Mouse (Mus musculus) layer of hippocampus, adult 9-10 months (tissue): ENCODE data around the gene Cinp.
"Not testable (repeated sequence)": the region's sequence is repeated elsewhere in the genome, so short reads cannot be mapped to it uniquely, and the experiment has no call there.

Experiments used
- DNase-seq: peaks from one replicate; pipeline ENCODE4 v3.0.0; 2022; ENCODE audit warnings: low spot score

The Cinp gene

GRCm38 (mm10) chr12:110858681-110859080, 30.3 kb downstream of the Cinp start:
- DNase-seq: not testable (repeated sequence)

- DNase-seq: no peak
Measured at GRCm38 (mm10) chr12:110857196-110857595, 31.7 kb downstream of the Cinp start.

- no peak for DNase-seq
Measured at GRCm38 (mm10) chr12:110854786-110855737, 33.9 kb downstream of the Cinp start.

DNA sequence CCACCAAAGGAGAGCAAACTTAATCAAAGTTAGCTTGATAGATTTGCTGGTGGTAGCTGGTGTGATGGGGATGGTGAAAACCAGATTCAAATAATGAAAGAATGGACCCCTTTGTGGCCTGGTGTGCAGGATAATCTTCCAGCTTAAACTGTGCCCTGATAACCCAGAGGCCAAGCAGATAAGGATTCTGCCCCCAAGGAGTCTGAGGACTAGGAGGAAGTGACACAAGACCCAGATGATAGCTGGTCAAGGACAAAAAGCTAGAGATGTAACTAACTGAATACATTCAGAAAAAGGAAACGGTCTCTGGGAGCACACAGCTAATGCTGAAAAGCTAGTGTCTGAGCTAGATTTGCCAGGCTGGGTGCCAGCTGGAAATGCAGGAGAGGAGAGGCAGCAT, 37.0 kb downstream of the Cinp start:
- DNase-seq: no peak

- DNase-seq: no peak
Measured at GRCm38 (mm10) chr12:110851414-110851813, 37.5 kb downstream of the Cinp start.

DNA sequence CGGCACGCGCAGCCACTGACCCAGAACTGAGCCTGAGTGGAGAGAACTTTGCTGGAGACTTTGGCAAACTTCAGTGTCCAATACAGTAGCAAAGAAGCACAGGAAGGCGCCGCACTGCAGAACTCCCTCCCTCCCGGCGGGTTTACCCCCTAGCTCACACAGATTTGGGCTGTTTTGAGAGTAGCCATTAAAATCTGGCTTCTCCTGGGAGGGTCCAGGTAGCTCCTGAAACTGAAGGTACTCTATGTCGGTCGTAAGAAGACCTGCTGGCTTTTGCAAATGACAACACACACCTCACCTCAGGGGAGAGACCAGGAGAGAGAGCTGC, 38.1 kb downstream of the Cinp start:
- DNase-seq: no peak

GRCm38 (mm10) chr12:110850010-110850928, 38.7 kb downstream of the Cinp start, which contains the start of gene Zfp839:
Zfp839 (plus strand) TSS chr12:110850253.
- peak; percentile 59 for DNase-seq

DNA sequence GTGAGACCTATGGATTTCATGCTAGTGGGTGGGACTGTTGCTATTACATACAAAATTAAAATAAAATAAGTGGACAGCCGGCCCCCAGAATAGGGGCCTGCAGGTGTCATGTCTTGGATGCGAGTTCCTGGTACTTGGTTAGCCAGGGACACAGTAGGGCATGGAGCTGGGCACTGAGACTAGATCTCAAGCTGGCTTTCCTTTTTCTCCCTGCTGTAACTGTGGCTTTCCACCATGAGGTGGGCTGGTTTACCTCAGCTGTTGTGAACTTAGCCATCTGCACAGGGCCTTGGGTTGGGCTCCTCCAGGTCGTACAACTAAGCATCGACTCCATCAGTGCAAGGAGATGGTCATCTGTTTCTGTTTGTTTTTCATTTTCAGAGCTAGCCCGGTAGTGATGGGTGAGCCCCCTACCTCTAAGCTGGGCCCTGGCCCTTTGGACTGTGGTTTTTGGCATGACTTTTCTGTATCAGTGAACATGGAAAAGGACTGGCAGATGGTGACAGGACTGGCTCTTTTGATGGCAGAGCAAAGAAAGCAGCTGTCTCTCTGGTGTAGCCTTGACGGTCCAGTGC, 42.7 kb downstream of the Cinp start:
- no peak for DNase-seq

GRCm38 (mm10) chr12:110845131-110845880, 43.6 kb downstream of the Cinp start:
- peak; percentile 67 for DNase-seq

DNA sequence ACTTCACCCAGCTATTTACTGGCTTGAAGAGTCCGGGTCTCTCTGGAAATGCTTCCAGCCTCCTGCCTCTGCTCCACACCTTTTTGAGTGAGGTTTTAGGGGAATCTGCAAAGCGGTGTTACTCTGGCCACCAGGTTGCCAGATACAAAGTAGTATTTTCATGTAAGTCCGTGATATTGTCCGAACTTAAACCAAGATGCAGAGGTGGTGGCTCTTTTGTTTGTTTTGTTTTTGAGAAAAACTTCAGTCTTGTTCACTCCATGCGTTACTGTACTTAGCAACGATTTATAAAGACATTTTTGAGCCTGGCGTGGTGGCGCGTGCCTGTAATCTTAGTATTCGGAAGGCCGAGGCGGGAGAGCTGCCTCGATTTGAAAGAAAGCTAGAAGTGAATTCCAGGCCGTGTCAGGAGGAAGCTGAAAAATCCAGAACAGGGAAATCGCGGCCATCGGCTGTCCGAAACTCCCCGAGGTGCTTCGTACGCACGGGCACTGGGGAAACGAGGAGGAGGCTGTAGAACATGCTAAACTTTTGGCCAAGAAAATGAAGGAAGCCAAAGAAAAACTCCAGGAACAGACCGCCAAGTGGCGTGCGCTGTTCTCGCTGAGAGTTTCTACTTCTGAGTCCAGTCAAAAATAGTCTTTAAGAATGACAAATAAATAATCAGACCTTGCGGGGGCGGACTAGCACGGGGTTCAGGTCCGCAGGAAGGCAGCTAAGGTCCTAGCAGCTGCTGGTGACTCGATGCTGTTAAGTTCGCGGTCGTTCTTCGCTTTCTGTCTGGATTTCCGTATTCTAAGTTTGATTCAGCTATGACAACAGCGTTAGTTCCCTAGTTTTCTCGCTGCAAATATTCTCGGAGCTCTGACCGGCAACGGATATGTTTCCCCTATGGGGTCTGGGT, 44.5 kb downstream of the Cinp start:
- DNase-seq: no peak

DNA sequence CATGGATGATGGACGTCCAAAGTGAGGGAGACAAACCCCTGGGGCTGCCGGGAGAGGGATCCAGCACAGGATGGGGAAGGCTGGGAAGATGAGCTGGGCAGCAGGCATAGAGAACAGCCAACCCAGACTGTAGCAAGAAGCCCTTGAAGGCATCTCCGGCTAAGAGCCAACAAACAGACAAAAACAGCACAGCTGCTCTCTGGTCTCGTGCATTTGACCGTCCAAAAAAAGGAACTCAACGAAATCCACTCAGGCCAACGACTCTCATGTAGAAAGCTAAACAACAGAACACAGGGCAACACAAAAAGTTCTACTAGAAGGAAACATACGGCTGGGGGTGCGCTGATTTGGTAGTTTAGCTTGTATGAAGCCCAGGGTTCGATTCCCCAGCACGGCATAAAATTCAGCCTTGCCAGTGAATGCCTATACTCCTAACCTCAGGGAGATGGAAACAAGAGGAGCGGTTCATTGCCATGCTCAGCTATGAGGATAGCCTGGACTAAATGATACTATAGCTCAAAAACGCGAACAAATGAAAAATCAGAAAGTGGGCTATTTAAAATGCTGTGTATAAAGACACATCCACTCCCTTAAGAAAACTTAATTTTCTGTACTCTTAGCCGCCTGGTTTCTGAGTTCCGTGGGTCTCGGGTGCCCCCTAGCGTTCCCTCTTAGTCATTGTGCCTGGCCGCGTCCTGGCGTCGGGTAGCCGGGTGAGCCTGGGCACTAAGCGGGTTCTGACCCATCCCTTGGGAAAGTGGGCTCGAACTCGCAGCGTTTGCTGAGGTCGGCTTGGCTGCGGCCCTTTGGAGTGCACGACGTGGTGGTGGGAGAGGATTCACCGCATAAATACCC, 45.5 kb downstream of the Cinp start:
- peak; percentile 65 for DNase-seq

GRCm38 (mm10) chr12:110841731-110842493, 47.0 kb downstream of the Cinp start:
- no peak for DNase-seq

- DNase-seq: peak; percentile 90
Measured at GRCm38 (mm10) chr12:110840348-110841198, 48.4 kb downstream of the Cinp start, which contains the start of gene Mok. Mok (minus strand) TSS chr12:110840939.

DNA sequence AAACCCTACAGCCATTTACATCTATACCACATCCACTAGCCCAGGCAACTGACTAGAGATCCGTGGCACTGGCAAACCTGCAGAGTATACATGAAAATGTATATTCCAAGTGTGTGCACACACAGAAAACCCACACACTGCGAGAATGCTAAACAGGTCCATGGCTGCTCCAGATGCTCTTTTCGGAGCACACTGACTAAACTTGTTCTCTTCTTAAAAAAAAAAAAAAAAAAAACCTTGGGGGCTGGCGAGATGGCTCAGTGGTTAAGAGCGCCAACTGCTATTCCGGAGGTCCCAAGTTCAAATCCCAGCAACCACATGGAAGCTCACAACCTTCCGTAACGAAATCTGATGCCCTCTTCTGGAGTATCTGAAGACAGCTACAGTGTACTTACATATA, 51.1 kb downstream of the Cinp start:
- DNase-seq: no peak

GRCm38 (mm10) chr12:110837192-110837841, 51.6 kb downstream of the Cinp start:
- DNase-seq: no peak

- DNase-seq: no peak
Measured at GRCm38 (mm10) chr12:110836729-110837128, 52.2 kb downstream of the Cinp start.

GRCm38 (mm10) chr12:110835182-110835581, 53.8 kb downstream of the Cinp start:
- DNase-seq: no peak
